Mouse (Mus musculus): ENCODE data around the gene Gm4559. TPM values are rescaled to one million over a fixed set of nuclear protein-coding genes. Genes with fewer than 3 reads are reported as not detected.
A peak's percentile ranks its signal among the peaks of the same experiment; 100 is the strongest.
"Not testable (repeated sequence)": the region's sequence is repeated elsewhere in the genome, so short reads cannot be mapped to it uniquely, and the experiment has no call there.

Gm4559 gene
- not detected in 2 replicates for polyA plus RNA-seq (2015; fragmentation: Nextera tagmentation; extraction: Ambion mirVana)

DNA sequence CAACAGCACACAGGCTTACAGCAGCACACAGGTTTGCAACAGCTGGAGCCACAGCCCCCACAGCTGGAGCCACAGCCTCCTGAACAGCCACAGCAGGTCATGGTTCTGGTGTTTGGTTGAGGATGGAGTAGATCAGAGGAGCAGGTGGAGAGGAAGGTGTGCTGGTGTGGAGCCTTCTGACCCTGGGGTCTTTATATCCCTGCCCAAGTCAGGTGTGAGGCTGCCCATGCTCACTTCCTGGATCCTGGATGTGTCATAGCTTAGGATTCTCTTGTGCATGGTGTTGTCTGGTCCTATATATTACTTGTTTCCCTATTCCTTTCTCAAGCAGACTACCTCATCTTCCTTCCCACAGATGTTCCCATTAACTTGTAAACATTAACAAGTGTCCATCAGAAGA is at the start of gene Gm4559:
Gene Gm4559 (minus strand): TSS at position 101 of the 400 bp plus-strand sequence.
- not testable (repeated sequence) for H3K4me1 ChIP-seq (replicated peaks); ATAC-seq (ENCODE audit: low read depth); H3K27ac ChIP-seq; H3K4me2 ChIP-seq; DNase-seq; H3K9me3 ChIP-seq (replicated peaks); H3K4me3 ChIP-seq (replicated peaks); H3K36me3 ChIP-seq; H3K27me3 ChIP-seq; H3K9ac ChIP-seq

DNA sequence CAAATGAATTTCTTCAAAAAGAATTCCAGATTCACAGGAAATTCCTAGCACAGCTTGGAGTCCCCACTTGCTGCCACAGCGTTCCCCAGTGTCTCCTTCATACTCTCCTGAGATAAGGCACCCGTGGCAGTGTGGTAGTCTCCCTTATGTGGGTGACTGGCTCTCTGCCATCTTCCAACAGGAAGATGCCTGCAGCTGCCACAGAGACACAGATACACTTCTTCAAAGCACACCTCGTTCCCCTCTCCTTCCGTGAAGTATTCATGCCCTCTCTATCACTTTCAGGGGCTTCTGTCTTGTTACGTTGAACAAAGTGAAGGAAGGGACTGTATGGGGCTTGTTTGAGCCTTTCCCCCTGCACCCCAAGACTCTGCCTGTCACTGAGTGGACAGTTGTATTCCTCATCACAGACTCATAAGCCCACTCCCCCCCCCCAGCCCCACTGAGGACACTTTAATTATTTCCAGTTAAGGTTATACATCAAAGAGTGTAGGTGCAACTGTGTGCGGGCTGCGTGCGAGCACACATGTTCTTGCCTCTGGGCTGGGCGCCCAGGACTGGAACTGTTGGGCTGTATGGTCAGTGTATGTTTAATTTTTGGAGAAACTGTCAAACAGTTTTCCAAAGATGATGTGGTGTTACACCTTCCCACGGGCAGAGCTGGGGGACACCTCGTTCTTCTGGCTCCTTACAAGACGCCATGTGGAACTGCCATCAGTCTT is 49.4 kb upstream of the Gm4559 start:
- H3K4me1 ChIP-seq (replicated peaks), result no peaks in the 10 kb centered on the region; the same call in none of the 2 replicates
- no peak for ATAC-seq (ENCODE audit: low read depth)
- no peak overlapping the region for H3K4me3 ChIP-seq (replicated peaks)
- H3K9me3 ChIP-seq (replicated peaks), result no peaks in the 10 kb centered on the region
- 75% methylated on average over 12 of the region's 12 CpGs for WGBS (ENCODE audit: insufficient replicate concordance)
- no peak for DNase-seq
- H3K36me3 ChIP-seq, result no peaks in the 10 kb centered on the region
- no peaks in the 10 kb centered on the region for H3K27me3 ChIP-seq
- no peak overlapping the region for H3K27ac ChIP-seq
- H3K9ac ChIP-seq, result no peak overlapping the region
- H3K4me2 ChIP-seq, result no peak overlapping the region

DNA sequence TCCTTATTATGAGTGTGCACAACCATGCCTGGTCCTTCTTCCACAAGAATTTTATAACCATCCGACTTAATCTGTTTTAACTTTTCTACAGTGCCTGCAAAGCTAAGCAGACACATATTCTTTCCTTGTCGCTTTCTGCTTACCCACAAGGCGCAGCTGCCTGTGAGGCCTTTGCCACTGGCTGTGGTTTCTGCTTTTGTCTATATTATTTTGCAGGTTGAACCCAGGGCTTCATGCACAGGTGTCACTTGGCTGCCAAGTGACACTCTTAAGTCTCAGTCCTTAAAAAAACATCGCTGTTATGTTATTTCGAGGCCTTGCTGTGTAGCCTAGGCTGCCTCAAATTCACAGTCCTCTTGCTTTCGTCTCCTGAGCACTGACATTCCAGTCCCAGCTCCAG is 48.5 kb upstream of the Gm4559 start:
- ATAC-seq (ENCODE audit: low read depth) (no peak), DNase-seq (no peak)
- Histone ChIP-seq H3K9me3 (replicated peaks) (no peaks in the 10 kb centered on the region), H3K27ac (no peak overlapping the region), H3K4me3 (replicated peaks) (no peak overlapping the region), H3K4me2 (no peak overlapping the region), H3K27me3 (no peaks in the 10 kb centered on the region), H3K4me1 (replicated peaks) (peaks cover 6% of the 10 kb centered on the region), H3K36me3 (no peaks in the 10 kb centered on the region), H3K9ac (no peak overlapping the region)
- WGBS (ENCODE audit: insufficient replicate concordance), result 77% methylated on average over 6 of the region's 6 CpGs

DNA sequence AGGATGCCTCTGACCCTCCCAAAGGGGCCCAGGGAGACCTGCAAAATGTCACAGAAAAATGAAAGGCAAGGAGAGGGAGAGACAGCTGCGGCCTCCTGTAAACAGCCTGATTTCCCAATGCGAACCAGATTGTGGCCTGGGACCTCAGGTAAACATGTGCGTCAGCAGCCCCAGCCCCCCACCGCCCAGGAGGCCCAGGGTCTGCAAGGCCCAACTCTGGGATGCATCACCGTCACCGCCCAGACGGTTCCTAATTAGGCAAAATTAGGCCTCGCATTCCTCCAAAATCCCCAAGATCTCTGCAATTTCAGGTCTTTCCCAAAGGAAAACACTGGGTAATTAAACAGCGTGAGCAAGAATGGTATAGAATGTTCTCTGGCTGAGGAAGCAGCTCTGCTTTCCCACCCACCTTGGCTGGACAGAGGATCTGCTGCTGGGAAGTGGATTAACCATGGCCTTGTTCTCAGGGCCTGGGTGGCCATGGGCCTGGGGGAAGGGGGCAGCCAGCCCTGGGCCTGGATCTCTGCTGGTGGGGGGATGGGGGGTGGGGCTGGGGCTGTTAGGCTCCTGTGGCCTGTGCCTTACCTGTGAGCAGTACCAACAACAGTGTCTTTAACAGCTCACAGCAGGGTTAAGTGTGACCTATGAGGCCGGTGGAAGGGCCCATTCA is 47.6 kb upstream of the Gm4559 start:
- H3K4me3 ChIP-seq (replicated peaks); H3K9me3 ChIP-seq (replicated peaks); DNase-seq; H3K27me3 ChIP-seq; ATAC-seq (ENCODE audit: low read depth); H3K36me3 ChIP-seq; H3K9ac ChIP-seq; H3K27ac ChIP-seq; H3K4me2 ChIP-seq: not testable (repeated sequence)
- 68% methylated on average over 6 of the region's 10 CpGs for WGBS (ENCODE audit: insufficient replicate concordance)
- peaks cover 15% of the 10 kb centered on the region for H3K4me1 ChIP-seq (replicated peaks)

DNA sequence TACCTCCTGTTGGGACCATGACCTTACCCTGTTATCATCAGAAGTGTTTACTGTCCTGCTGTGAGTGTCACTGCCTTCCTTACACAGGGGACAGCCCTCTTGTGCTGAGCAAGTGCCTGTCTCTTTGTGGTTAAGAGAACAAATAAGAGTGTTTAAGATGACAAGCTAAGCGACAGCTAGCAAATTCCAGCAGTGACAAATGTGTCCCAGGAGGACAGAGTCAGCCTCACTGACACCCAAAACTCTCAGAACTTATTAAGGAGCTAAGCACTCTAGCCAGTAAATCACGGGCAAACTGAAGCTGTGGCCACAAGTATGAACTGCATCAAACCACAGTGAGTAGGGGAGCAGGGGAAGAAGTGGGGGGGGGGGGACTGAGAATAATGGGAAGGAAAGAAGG is 46.7 kb upstream of the Gm4559 start:
- Histone ChIP-seq H3K4me3 (replicated peaks) (no peak overlapping the region), H3K36me3 (no peaks in the 10 kb centered on the region), H3K4me1 (replicated peaks) (peaks cover 15% of the 10 kb centered on the region), H3K9ac (no peak overlapping the region), H3K27ac (0 out of 2 replicates have a peak overlapping the region, but pooled peaks have one; percentile 3), H3K4me2 (no peak overlapping the region), H3K9me3 (replicated peaks) (no peaks in the 10 kb centered on the region), H3K27me3 (no peaks in the 10 kb centered on the region)
- DNase-seq (no peak), ATAC-seq (ENCODE audit: low read depth) (no peak)
- 25% methylated on average over 2 of the region's 2 CpGs for WGBS (ENCODE audit: insufficient replicate concordance)

DNA sequence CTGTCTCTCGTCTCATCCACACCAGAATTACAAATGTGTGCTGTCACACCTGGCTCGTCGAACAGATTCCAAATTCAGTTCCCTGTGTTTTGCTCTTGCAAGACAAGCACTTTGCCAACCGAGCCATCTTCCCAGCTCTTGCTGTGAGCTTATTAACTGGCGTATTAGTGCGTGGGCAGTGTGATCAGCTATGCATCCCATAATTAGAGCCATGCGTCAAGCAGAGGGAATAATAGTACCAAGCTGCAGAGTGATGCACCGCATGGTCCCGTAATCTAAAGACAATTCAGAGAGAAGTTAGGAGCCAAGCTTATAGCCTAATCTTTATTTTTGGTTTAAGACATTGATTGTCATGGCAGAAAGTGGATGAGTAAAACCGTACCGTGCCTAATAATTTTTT is 45.0 kb upstream of the Gm4559 start:
- H3K36me3 ChIP-seq, result no peaks in the 10 kb centered on the region
- no peaks in the 10 kb centered on the region for H3K9me3 ChIP-seq (replicated peaks)
- no peak overlapping the region for H3K4me3 ChIP-seq (replicated peaks)
- ATAC-seq (ENCODE audit: low read depth) (no peak), DNase-seq (no peak)
- peaks cover 15% of the 10 kb centered on the region for H3K4me1 ChIP-seq (replicated peaks)
- H3K27ac ChIP-seq, result no peak overlapping the region
- H3K4me2 ChIP-seq, result no peak overlapping the region
- no peak overlapping the region for H3K9ac ChIP-seq
- H3K27me3 ChIP-seq, result no peaks in the 10 kb centered on the region
- WGBS (ENCODE audit: insufficient replicate concordance), result 78% methylated on average over 11 of the region's 11 CpGs

DNA sequence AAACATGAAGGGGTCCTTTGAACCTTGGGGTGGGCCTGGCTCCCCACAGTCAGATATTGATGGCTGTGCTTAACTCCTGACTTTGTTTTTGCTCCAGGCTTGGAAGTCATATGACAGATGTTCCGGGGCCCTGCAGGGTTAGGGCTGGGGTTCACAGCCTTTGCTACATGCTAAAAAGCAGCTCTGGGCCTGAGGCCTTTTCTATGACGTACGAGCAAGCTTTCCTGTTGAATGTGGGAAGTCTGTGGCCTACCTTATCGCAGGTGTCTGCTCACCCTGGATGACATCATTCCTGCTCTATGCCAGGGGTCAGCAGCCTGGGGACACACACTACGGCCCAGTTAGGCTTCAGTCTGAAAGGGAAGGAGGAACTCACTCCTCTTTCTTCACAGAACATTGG is 43.1 kb upstream of the Gm4559 start:
- Histone ChIP-seq H3K27me3 (no peaks in the 10 kb centered on the region), H3K9me3 (replicated peaks) (no peaks in the 10 kb centered on the region), H3K4me2 (no peak overlapping the region), H3K27ac (no peak overlapping the region), H3K9ac (no peak overlapping the region), H3K4me3 (replicated peaks) (no peak overlapping the region), H3K36me3 (no peaks in the 10 kb centered on the region), H3K4me1 (replicated peaks) (peaks cover 15% of the 10 kb centered on the region)
- 64% methylated on average over 5 of the region's 5 CpGs for WGBS (ENCODE audit: insufficient replicate concordance)
- ATAC-seq (ENCODE audit: low read depth) (no peak), DNase-seq (no peak)

DNA sequence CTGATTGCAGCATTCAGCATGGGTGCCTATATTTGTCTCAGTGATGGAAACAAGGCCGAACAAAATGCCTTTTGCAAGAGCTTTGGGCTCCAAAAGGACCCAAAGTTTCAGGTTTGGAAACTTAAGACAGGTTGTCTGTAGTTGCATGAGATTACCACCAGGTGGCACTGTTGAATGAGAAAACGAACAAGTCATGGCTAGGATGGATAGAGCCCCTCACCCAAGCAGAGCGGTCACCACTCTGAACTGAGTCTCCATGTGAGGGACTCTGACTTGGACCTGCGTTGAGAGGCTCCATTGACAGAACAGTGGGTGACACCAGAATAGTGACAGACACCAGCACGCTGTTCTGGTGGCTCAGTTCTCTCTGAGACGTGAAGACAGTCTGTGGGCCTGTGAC is 42.4 kb upstream of the Gm4559 start:
- WGBS (ENCODE audit: insufficient replicate concordance), result 38% methylated on average over 6 of the region's 6 CpGs
- Histone ChIP-seq H3K36me3 (no peaks in the 10 kb centered on the region), H3K9me3 (replicated peaks) (no peaks in the 10 kb centered on the region), H3K4me1 (replicated peaks) (peaks cover 15% of the 10 kb centered on the region), H3K4me3 (replicated peaks) (no peak overlapping the region), H3K4me2 (no peak overlapping the region), H3K27me3 (no peaks in the 10 kb centered on the region), H3K27ac (no peak overlapping the region), H3K9ac (no peak overlapping the region)
- no peak for DNase-seq
- ATAC-seq (ENCODE audit: low read depth), result no peak

DNA sequence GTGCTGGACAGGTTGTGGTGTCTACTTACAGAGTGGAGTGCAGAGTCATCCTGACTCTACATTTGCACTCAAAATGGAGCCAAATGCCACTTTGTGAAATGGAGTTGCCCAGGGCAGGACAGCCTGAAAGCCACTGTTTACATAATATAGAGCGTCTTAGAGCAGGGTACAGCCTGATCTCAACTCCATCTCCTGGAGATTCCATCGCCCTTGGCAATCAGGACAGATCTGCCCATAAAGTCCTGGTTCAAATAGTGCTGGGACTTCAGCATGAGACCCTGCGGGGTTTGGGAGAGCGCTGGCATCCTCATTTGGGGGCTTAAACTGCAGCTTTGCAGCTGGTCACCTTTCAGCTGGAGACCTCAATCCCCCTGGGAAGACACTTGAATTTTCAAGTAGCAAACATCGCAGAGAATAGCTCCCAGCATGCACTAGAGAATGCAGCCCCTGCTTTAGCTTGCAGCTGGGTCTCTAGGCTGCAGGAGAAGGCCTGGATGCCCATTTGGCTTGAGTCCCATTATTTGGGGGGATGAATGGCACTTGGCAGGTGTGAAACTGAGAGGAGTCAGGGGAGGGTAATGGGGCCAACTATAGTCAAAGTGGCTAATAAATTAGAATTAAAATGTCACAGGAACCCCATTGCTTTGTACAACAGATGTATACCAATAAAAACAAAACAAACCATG is 40.6 kb upstream of the Gm4559 start:
- H3K9me3 ChIP-seq (replicated peaks), result no peaks in the 10 kb centered on the region
- ATAC-seq (ENCODE audit: low read depth) (no peak), DNase-seq (no peak)
- H3K4me2 ChIP-seq, result no peak overlapping the region
- no peaks in the 10 kb centered on the region for H3K36me3 ChIP-seq
- no peak overlapping the region for H3K4me3 ChIP-seq (replicated peaks)
- H3K27me3 ChIP-seq, result no peaks in the 10 kb centered on the region
- H3K27ac ChIP-seq, result no peak overlapping the region
- H3K9ac ChIP-seq, result no peak overlapping the region
- WGBS (ENCODE audit: insufficient replicate concordance), result 65% methylated on average over 5 of the region's 5 CpGs
- H3K4me1 ChIP-seq (replicated peaks), result peaks cover 15% of the 10 kb centered on the region

DNA sequence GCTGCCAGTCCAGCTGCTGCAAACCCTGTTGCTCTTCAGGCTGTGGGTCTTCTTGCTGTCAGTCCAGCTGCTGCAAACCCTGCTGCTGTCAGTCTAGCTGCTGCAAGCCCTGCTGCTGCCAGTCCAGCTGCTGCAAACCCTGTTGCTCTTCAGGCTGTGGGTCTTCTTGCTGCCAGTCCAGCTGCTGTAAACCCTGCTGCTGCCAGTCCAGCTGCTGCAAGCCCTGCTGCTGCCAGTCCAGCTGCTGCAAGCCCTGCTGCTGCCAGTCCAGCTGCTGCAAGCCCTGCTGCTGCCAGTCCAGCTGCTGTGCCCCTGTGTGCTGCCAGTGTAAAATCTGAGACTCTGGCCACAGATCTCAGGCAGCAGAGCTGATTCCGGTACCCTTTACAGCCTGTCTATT is 29.8 kb upstream of the Gm4559 start:
- not testable (repeated sequence) for H3K4me3 ChIP-seq (replicated peaks); H3K36me3 ChIP-seq; H3K9ac ChIP-seq; H3K27ac ChIP-seq; H3K9me3 ChIP-seq (replicated peaks); DNase-seq; H3K4me2 ChIP-seq; H3K4me1 ChIP-seq (replicated peaks); ATAC-seq (ENCODE audit: low read depth)
- H3K27me3 ChIP-seq, result peaks cover 13% of the 10 kb centered on the region
- WGBS (ENCODE audit: insufficient replicate concordance), result 75% methylated on average over 1 of the region's 1 CpGs

DNA sequence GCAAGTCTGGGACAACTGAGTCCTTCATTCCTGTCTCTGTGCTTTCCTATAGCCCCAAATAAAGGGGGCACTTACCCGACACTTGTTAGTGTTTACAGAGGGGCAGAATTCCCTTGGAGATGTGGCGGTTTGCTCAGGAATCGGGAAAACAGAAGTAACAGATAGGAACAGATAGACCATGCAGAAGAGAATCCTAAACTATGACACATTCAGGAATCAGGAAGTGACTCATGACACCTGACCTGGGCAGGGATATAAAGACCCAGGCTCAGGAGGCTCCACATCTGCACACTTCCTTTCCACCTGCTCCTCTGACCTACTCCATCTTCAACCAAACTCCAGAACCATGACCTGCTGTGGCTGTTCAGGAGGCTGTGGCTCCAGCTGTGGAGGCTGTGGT is 29.1 kb upstream of the Gm4559 start, which contains the start of gene Krtap5-4:
Gene Krtap5-4 (plus strand): TSS at position 301 of the 400 bp plus-strand sequence.
- 16% methylated on average over 3 of the region's 3 CpGs for WGBS (ENCODE audit: insufficient replicate concordance)
- Histone ChIP-seq H3K4me1 (replicated peaks) (0 out of 2 replicates have a peak, but pooled peaks cover 2% of the 10 kb centered on the region), H3K4me2 (no peak within 1 kb of the TSS), H3K36me3 (no peaks in the 10 kb centered on the region), H3K27me3 (peaks cover 13% of the 10 kb centered on the region), H3K9me3 (replicated peaks) (no peaks in the 10 kb centered on the region), H3K9ac (no peak within 1 kb of the TSS), H3K27ac (no peak within 1 kb of the TSS), H3K4me3 (replicated peaks) (no peak within 1 kb of the TSS)
- ATAC-seq (ENCODE audit: low read depth) (no peak), DNase-seq (no peak)

All from liver, embryonic 13.5 days (tissue).